Mouse (Mus musculus): ENCODE results near the gene Ptpn13.

GRCm38 (mm10) chr5:103647320-103647719, 222.3 kb downstream of the Ptpn13 start:
- TF ChIP-seq CTCF (IDR thresholded peaks at IDR 0.05; ENCODE audit: control insufficient read depth, insufficient read depth, insufficient replicate concordance, low read depth, low read length) (no peak), POLR2A (IDR thresholded peaks at IDR 0.05; ENCODE audit: control insufficient read depth, low read depth, low read length) (no peak)
